Mouse (Mus musculus) c-Kit-positive CD71-negative TER-119-negative erythroid progenitor cells, embryonic 14.5 days (primary cell): ENCODE data around the gene Ncdn.

ENCODE experiments used
- DNase-seq: peaks from one replicate; pipeline ENCODE4 v3.0.0-alpha.2; 2013; ENCODE audit warnings: low read depth

Ncdn gene

DNA sequence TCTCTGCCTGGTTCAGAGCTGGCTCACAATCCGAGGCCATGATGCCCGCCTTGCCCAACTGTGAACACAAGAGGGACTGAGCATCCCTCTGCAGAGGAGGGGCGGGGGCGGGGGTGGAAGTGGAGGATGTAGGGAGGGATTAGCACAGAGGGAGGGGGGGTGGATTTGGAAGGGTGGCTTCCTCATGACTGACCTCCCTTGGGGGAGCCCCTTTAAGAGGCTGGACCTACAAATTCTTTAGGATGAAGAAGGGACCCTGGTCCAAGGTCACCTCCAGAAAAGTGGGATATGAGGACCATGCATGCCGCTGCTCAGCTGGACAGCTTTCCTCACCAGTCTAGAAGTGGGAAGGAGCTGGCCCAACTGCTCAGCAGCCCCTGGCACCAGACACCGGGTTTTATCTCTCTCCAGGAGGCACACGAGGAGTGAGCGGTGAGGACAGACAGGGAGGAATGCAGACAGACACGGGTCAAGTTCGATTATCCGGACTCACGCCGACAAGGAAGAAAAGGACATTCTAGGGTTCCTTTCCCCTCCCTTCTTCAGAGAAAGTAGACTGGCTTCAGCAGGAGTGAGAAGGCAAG, 1.1 kb downstream of the Ncdn start:
- no peak for DNase-seq

DNA sequence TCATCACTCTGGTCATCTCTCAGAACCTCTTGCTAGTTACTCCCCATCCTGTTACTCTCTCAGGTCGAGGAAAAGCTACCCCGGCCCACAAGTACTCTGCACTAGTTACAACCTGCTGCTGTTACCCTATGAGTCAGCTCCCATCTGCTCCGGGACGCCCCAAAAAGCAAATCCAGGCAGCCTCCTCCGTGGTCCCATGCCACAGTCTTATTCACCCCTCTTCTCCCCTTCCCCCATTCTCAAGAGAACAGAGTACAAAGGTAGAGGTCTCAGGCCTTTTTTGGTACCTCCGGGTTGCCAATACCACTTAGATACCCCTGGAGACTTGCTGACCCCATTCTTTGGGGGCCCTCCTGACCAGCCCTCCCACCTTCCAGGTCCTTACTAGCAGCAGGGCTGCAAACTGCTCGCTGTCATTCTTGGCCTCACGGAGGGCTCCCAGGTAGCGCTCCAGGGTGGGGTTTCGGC, 1.6 kb downstream of the Ncdn start:
- DNase-seq: no peak

DNA sequence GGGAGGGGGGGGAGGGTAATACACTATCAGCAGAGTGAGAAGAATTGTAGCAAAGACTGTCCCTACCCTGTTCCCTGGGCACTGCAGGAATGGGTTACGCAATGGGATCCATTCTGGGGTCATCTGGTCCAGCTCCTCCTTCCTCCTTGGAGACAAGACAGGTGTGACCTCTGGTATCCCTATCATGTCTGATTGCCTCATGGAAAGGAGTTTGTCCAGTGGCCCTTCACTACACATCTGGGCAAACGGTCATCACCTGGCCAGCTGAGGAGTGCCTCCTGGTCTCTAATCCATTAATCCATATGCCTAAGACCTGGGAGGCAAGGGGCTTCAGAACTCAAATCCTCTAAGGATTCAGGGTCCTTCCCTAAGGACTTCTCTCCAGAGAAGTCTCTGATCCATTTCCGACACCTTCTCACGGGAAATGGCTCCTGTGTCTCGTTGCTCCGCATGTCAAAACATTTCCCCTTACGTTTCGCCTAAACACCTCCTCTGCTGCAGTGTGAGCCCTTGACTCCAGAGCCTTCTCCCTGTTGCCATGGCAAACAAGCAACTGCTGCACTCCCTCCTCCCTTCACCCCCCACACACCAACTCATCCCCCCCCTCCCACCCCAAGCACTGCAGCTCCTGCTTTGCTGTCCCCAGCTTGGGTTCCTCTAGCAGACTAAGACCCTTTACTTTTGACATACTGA, 2.2 kb downstream of the Ncdn start:
- DNase-seq: no peak

DNA sequence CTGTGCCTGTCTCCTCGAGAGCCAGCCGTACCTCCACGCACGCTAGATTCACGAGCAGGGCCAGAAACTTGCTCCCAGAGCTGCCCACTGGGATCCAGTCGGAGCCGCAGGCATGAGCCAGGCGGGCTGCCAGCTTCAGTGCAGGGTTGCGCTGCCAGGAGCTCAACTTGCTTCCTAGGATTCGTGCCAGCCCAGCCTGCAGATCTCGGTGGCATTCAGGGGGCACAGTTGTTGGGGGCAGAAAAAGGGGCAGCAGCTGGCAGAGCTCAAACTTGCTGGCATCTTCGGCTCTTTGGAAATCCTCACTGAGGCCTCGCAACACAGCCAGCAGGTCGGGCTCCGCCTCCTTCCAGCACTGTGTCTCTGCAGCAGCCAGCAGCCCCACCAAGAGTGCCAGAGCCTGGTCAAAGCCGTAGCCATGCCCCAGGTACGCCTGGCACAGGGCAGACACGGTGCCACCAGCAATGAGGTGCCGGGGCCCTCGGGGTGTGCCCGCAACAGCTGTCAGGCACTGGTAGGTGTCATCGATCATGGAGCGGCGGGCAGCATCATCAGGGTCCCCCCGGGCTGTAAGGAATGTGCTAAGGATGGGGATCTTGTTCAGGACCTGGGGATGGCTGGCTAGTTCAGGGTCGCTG, 3.1 kb downstream of the Ncdn start:
- no peak for DNase-seq

DNA sequence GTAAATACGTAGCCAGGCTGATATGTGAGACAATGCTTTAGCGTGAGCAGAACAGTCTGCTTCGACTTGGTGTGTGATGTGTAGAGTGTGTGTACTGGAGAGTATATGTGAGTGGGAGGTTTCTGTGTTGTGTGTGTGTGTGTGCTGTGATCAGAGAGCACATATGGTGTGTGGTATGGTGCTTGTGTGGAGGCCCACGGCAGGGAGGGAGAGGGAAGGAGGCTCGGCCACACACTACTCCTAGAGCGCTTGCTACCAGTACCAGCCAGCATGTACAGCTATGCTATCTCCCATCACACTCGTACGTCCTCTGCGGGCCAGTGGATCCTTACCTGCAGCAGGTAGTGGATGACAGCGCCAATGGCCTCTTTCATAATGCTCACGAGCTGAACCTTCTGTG, 3.7 kb downstream of the Ncdn start:
- no peak for DNase-seq

- no peak for DNase-seq
Observed at GRCm38 (mm10) chr4:126748381-126748780, 4.9 kb downstream of the Ncdn start.

DNA sequence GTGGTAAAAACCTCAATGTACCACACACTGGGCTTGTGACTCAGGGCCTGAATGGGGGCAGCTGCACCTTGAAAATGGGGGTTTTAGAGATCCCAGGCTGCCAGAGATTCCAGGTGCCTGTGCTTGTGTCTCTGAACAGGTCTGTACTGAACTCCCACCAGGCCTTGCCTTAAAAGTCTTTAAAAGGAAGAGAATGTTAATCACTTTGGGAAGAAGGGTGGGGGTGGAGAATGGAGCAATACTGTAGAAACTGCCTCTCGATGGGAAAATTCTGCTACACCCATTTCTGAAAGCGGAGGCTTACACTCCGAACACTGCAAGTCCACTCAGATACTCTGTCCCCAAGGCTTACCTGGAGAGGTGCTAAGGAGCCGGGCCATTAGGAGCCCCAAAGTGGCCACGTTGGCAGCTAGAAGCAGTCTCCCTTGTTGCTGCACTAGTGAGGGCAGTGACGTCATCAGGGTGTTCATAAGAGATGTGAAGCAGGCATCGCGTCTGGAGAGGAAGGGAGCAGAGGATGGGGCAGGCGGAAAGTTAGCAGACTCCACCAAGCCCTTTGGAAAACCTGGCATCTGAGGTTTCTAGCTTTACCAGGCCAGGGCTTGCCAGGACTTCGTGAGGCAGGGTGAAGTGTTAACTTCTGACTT, 6.9 kb downstream of the Ncdn start:
- DNase-seq: no peak

GRCm38 (mm10) chr4:126745506-126746193, 7.6 kb downstream of the Ncdn start:
- DNase-seq: peak; percentile 53

DNA sequence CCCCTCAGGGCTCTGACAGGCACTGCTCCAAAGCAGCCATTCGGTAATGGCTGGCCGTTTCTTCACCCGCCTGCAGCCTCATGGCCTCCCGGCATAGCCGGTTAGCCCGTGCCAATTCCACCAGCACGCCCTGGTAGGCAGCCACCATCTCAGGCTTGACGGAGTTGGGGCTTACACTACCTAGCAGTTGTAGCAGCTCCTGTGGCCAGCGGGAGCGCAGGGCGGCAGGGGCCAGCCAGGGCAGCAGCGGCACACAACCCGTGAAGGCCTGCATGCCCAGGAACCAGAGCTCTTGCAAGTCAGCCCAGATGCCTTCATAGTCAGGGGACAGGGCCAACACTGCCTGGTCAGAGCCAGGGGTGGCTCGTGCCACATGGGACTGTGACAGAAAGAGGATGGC, 8.4 kb downstream of the Ncdn start:
- no peak for DNase-seq

DNA sequence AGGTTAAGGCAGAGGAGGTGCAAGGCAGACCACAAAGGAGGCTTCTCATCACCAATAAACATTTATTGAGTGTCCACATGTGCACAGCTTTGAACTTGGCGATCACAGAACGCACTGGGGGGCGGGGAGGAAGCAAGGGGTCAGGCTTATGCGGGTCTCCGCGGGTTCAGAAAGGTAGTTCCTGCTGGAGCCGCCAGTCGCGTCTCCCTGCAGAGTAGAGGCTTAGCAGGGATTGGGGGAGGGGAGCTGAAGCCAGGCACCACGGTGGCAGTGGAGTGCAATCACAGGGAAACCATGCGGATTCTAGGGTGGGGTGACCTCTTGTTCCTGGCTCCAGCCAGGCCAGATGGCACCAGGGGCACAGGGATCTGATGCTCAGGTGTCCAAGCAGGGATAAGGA, 9.5 kb downstream of the Ncdn start:
- DNase-seq: no peak

DNA sequence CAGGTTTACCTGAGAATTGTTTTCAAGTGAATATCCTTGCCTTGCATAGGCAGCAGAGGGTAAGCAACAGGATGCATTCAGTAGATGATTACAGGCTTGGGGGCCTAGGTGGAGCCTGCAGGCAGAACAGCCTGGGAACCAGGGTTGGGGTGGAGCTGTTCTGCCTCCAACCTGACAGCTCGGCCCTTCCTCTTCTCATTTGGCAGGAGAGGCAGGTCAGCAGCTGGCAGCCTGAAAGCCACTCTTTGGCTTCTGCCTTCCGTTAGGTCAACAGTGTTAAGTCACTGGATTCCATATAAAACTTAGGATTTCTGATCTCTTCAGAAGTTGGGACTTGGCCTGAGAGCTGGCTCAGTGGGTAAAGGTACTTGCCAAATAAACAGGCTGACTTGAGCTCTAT, 10.3 kb downstream of the Ncdn start:
- DNase-seq: no peak

DNA sequence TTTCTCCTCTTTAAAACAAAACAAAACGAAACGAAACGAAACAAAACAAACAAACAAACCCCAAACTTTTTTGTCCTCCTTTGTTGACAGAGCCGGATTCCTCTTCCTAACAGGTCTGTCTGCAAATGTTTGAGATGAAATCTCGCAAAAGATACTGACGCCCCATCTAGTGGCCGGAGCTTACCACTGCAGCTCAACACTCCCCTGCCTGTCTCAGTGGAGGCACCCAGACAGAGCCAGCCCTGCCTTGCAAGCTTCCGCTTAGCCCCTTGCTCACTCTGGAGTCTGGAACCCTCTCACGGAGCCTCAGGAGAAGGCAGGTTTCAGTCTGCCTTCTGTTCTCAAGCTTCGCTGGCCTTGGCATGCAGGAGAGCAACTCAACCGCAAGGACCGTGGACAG, 11.8 kb downstream of the Ncdn start:
- DNase-seq: peak; percentile 83

DNA sequence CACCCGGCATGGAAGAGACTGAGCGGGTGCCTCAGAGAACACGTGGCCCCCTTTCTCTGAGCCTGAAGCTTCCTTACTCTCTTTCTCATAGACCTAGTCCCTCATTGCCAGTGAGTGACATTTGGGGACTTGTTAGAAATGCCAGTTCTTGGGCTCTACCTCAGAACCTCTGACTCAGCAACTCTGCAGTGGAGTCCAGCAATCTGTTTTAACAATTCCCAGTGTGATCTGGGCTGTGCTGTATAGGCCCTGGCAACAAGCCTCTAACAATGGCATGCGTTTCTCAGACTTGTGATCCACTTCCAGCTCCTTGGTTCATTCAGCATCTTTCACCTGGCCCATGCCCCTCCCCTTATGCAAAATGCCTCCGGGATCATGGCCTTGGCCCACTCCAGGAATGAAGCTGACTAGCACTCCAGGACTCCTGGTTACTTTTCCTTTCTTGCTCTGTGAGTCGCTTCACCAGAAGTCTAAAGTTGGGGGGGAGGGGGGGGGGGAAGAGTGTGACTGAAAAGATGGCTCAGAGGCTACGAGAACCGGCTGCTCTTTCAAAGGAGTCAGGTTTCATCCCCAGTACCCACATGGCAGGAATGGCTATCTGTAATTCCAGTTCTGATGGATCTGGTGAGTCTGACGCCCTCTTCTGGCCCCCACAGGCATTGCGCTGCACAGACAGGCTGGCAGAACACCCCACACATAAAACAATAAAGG, 13.1 kb downstream of the Ncdn start:
- DNase-seq: no peak

GRCm38 (mm10) chr4:126736001-126736414, 17.2 kb downstream of the Ncdn start, which contains the start of gene Tfap2e:
Gene Tfap2e, minus strand, starts transcription at chr4:126736240.
- no peak for DNase-seq

DNA sequence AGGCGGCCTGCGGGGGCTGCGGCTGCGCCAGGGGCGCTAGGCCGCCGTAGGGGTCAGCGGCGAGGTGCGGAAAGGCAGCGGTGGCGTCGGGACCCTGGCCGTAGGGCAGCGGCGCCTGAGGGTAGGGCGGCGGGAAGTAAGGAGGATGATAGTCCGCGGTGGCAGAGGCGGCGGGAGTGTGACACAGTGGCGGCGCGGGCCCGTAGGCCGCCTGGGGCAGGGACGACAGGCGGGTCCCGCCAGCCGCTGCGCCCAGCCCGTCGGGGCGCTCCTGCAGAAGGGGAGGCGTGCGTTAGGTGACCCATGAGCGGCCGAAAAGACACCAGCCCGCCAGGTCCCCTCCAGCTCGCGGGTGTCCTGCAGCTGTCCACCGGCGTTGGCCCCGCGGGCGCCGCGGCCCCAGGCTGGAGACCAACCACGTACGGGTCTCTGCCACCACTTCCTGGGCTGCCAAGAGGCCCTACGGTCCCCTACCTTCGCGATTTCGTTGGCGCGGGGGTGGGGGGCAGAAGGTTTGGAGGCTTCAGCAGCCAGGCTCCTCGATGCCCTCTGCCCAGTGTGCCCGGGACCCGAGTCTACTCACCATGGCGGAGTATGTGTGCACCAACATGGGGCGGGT, 17.7 kb downstream of the Ncdn start:
- no peak for DNase-seq

DNA sequence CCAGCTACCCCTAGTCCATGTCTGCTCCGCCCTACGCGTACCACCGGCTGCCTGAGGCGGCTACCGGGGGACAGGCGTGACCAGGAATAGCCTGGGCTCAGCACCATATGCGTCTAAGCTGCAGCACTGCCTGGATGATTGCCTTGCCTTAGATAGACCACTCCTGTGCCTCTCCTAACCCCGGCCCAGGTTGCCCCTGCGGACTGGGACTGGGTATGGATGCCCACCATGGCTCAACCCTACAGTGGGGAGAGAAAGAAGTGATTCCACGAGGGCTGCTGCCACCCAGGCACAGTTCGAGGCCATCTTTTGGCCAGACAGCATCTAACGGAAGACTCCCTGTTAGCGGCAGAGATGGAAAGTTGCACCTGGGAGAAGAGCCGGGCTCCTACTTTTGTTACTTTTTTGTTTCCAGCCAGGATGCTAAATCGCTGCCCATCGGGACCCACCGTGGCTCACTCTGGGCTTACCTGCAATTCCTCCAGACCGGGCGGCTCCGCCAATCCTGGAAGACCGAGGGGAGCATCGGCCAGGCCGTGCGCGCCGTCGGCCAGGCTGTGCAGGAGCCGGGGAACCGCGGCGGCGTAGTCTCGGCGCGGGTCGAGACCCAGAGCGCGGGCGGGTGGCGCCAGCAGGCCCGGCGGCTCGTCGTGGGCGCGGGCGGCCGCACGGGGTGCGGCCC, 18.4 kb downstream of the Ncdn start:
- DNase-seq: no peak

DNA sequence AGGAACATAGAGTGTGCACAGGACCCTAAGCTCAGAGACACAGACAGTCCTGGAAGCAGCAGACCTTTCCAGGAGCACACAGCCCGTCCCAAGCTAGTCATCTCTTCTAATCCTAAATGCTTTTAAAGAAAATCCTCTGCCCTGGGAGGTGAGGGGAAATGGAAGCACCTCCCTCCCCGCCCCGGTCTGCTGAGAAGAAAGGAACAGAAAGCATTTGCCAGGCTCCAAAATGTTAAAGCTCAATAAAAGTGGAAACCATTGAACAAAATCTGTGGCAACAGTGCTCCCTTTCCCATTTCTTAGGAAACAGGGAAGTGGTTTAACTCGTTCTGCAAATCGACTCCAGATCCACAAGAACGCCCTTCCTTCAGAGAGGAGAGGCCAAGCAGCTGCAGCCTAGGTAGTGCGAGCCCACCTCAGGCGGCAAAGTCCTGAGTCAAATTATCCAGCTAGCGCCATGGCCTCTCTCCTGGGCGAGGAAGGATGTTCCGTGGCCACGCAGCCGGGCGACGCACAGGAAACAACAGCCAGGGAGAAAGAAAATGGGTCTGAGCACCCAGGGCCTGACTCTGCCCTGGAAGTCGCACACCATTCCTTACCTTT, 19.1 kb downstream of the Ncdn start:
- DNase-seq: no peak

- no peak for DNase-seq
Observed at GRCm38 (mm10) chr4:126732531-126733380, 20.5 kb downstream of the Ncdn start.

DNA sequence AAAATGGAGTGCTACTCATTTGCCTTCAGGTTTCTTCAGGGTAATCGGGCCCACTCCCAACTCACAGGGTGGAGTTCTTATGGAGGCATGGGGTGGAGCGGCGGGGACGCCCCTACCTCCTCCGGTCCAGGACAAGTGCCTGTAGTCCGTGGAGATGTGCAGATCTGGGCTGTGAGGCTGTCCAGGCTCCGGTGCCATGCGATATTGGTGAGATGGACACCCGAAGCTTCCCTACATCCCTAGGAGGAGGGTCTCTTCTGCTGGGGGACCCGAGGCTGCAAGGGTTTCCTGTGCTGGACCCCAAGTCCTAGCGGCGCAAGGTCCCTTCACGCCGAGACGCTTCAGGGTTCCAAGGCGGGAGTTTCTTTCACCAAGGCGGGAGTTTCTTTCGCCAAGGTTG, 21.1 kb downstream of the Ncdn start:
- no peak for DNase-seq
